Mouse (Mus musculus) v-Abl transformed pro-B cells (cell line): ENCODE results near the gene Olfr127.
"Not testable (repeated sequence)": the region's sequence is repeated elsewhere in the genome, so short reads cannot be mapped to it uniquely, and the experiment has no call there.

Source experiments
- in situ Hi-C, 2 experiments: fragments of 400-800 bp; cut with MboI; formaldehyde crosslinking; loops; one replicate each; pipeline ENCODE4 v1.15.1; 2025; ENCODE audit not compliant: unreplicated experiment in 2 of 2

Gene Olfr127

GRCm38 (mm10) chr17:37900137-37900536 is at the start of gene Olfr127:
Gene Olfr127, plus strand, starts transcription at chr17:37900437.
- in situ Hi-C loops = no loop called here

- in situ Hi-C loops = no loop called here
Measured at GRCm38 (mm10) chr17:37863901-37864300, 36.3 kb upstream of the Olfr127 start.

DNA sequence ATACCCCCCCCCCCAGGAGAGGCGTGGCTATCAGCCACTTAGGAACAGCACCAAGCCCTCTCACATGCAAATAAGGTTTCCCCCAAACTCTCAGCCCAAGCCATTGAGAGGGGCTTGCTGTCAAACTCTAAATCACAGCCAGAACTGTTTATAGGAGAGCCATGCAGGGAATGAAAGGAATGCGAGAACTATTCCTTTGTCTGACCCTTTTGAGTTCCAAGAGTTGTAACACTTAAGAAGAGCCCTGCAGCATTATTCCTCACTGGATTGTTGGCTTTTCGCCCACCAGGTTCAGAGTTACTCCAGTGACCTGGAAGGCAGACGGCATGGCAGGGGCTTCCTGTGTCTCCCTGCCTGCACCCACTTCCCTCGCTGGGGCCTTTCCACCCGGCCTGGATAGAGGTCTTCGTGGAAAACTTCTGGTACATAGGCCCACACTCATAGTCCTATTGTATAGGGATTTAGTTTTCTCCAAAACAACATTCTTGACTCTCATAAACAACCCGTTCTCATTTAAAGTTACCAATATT is 30.5 kb upstream of the Olfr127 start:
- in situ Hi-C loops = no loop called here

DNA sequence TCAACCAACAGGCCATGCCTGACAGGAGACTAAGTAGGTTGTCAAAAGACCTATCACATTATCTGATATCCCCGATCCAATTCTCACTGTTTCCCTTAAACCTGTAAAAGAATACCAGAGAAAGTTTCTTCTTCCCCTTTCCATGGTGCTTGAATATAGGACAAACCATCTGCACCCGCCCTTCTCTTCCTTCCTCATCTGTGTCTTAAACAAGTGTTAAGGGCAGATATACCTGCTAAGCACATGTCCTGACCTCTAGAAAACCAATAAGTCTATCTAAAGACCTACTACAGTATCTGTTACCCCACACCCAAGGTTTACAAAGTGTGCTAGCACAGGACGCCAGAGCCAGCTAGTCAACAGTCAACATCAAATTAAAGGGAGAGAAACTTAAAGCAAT is 26.4 kb upstream of the Olfr127 start:
- in situ Hi-C loops = no loop called here

GRCm38 (mm10) chr17:37906821-37907220 is 6.6 kb downstream of the Olfr127 start:
- in situ Hi-C loops = not testable (repeated sequence)

GRCm38 (mm10) chr17:37920248-37920647 is 20.0 kb downstream of the Olfr127 start, which contains the start of gene Olfr128:
Gene Olfr128, plus strand, starts transcription at chr17:37920548.
- in situ Hi-C loops = no loop called here

- in situ Hi-C loops = no loop called here
Measured at GRCm38 (mm10) chr17:37952979-37953378, 52.7 kb downstream of the Olfr127 start, which contains the start of gene Olfr761. Gene Olfr761, minus strand, starts transcription at chr17:37953079.
